Mouse (Mus musculus) adrenal gland, postnatal 4 days (tissue): ENCODE data around the gene Zcchc8. TPM values are rescaled to one million over a fixed set of nuclear protein-coding genes. Genes with fewer than 3 reads are reported as not detected.
A peak's percentile ranks its signal among the peaks of the same experiment; 100 is the strongest.

Experiments used
- DNase-seq, 2 experiments: peaks; one replicate each; pipeline ENCODE4 v3.0.0; 2021 to 2022; ENCODE audit warnings: low spot score in 2 of 2, mixed read lengths in 2 of 2
- total RNA-seq, 2 experiments: library from RNA; stranded (reverse); gene quantifications; 2 replicates each; pipeline ENCODE4 v1.2.3; 2021

The Zcchc8 gene
- total RNA-seq, 2 experiments from 2014 or later, result 63.1 to 69.9 TPM

GRCm38 (mm10) chr5:123684221-123685144 lies 36.4 kb downstream of the Zcchc8 start, which contains the start of gene Clip1:
Clip1 (minus strand) TSS chr5:123684618.
- peak; percentile 37 to 41 for DNase-seq

DNA sequence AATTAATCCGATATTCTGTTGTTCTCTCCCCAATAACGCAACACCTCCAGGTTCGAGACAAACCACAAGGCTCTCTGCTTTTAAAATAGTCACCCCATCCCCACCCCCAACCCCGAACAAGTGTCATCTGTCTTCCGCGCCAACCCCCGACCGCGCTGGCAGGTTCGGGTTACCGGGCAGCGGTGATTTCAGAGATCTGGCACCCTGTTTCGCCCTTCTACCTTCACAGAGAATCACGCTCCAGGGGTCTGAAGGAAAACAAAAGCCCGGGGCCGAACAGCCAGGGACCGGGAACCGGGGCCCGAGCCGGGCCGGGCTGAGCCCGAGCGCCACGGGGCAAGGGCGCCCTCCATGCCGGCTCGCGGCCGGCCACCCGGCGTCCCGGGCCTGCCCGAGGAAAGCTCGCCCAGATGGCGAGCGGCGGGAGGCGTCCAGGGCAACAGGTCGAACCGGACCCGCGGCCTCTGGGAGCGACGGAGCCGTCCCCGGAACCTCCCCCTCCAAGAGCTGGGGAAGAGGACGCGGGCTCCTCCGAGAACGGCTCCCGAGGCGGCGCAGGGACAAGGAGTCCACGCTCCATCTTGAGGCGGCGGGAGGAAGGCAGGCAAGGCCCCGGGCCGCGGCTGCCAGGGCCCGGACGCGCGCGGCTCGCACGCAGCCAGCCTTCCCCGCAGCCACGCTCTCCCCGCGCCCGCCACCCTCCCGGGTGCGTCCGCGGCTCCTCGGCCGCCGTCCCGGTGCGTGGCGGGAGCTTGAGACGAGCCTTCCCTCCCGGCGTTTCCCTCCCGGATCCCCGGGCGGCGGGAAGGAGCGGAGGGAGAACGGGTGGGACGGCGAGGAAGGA lies 37.3 kb downstream of the Zcchc8 start:
- peak; percentile 25 to 29 for DNase-seq

DNA sequence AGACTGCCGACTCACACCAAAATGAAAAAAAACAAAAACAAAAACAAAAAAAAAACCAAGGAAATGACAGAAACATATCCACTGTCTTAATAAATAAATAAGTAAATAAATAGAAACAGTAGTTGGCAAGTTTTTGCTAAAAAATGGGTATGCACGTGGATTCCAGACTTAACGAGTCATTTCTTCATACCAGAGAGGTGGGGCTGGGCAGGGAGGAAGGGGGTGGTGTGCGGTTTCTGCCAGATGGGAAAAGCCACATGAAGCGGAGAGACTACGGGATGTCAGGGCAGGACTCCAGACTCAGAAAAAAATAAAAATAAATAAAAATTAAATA lies 37.9 kb downstream of the Zcchc8 start:
- DNase-seq, result no peak

DNA sequence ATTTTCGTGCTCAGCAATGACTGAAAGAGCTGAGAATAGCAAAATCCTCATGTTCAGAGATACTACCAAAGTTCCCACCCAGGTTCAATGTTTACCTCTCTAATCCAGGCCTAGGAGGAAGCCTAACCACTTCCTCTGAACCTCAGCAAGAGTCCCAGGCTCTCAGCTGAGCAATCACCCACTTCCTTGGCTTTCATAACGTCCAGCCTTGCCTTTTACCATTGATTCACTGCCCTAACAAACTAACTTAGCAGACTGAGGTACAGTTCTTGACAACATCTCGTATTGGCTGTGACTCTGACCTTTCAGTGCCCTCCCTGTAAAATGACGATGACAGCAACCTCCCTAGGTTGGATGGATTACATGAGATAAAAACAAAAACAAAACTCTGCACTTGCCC lies 38.5 kb downstream of the Zcchc8 start:
- no peak for DNase-seq

GRCm38 (mm10) chr5:123679546-123680263 lies 41.2 kb downstream of the Zcchc8 start:
- no peak for DNase-seq

DNA sequence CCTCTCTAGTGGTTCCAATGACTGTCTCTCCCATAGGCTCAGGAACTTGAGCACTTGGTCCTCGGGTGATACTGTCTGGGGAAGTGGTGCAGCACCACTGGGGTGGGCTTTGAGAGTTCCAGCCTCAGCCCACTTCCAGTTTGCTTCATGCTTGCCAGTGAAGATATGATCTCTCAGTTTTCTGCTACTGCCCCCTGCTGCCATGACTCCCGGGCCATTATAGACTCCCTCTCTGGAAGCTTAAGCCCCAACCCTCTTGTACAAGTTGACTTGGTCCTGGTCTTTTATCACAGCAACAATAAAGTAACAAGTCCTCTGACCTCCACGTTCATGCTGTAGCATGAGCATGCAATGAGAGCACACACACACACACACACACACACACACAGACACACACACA lies 41.8 kb downstream of the Zcchc8 start:
- no peak for DNase-seq

GRCm38 (mm10) chr5:123675717-123676116 lies 45.2 kb downstream of the Zcchc8 start:
- DNase-seq, result no peak

DNA sequence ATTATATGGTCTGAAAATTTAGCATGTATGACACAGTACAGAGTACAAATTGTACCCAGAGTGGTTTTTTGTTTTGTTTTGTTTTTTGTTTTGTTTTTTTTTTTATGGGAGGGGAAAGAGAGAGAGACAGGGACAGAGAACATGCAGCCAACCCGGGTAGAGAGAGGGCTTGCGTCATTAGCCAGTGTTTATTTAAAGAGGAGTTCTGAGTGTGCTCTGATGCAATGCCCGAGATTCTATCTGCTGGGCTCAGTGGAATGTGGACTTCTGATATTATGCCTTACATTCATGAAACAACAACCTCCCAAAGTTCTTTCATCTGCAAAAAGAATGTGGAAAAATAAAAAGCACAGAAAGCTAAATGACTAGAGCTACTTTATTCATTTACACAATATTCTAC lies 45.7 kb downstream of the Zcchc8 start:
- DNase-seq, result no peak

GRCm38 (mm10) chr5:123671473-123671820 lies 49.5 kb downstream of the Zcchc8 start:
- no peak for DNase-seq

DNA sequence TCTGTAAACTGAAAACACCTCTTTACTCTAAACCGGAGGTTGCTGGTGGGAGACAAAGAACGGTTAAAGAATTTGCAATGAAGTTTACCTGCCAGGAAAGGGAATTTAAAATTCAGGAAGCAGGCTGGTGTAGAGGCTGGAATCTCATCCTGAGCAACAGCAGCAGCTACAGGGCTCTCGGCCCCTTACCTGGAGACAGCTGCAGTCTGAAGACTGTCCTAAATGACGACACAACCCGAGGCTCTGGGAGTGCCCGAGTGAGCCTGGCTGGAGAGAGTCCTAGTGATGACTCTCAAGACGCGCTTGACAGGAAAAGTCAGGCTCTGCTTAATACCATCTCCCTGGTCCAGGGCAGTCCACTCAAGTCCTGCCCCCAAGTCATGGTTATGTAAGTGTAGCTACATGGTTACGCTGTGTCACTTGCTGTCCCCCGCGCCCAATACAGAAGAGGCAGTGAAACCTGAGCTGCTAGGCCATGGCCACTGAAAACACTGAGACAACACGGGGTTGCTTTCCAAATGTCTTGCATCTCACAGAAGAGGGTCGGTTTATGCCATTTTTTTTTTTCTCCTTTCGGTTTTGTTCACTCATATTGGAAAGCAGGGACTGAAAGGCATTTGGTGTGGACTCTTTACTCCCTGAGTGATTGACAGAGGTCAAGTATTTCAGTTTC lies 50.0 kb downstream of the Zcchc8 start:
- DNase-seq, result peak in 1 of 2 experiments; percentile 14

DNA sequence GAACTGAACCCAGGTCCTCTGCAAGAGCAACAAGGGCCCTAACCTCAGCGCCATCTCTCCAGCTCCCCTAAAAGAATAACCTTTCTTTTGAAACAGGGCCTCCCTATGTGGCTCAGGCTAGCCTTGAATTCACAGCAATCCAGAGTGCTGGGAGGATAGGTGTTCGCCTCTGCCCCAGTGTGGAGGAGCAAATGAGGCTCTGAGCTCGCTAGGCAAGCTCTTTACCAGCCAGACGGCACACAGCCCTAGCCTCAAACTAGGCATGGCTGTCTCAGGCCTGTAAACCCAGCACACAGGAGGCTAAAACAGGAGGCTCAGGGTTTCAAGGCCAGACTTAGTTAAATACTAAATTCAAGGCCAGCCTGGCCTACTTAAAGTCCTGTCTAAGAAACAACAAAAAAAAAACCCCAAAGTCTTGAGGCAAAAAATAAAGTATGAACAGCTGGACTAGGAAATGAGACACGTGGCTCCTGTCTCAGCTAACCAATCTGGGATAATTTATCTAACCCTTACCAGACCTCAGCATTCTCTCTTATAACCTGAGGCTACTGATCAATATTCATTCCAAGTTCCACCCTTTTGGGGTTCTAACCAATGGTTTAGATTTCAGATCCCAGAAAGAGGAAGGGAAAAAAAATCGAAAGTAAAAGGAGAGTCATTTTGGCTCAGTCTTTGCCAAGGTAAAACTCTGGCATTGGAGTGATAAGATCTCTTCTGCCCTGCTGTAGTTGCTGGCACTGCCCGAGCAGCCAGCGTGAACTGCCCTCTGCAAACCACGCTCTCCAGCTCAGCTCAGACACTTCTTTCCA lies 50.7 kb downstream of the Zcchc8 start:
- DNase-seq, result no peak

- no peak for DNase-seq
Observed at GRCm38 (mm10) chr5:123667915-123668314, 53.0 kb downstream of the Zcchc8 start.

DNA sequence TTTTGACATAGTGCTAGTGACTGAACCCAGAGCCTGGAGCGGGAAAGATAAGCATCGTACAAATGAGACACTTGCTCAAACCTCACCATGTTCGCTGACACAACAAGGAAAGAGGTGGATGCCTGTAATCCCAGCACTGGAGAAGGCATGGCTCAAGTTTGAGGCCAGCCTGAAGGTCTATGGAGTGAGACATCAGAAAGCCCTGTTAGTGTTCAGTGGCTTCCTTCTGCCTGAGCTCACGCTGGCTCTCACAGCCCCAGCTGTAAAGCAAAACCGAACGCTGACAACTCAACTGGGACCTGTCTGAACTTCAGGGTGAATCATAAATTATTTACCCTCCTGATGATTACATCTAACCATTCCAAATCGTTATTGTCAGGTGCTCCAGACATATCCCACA lies 54.9 kb downstream of the Zcchc8 start:
- DNase-seq, result no peak

GRCm38 (mm10) chr5:123664329-123664728 lies 56.6 kb downstream of the Zcchc8 start:
- DNase-seq, result no peak

DNA sequence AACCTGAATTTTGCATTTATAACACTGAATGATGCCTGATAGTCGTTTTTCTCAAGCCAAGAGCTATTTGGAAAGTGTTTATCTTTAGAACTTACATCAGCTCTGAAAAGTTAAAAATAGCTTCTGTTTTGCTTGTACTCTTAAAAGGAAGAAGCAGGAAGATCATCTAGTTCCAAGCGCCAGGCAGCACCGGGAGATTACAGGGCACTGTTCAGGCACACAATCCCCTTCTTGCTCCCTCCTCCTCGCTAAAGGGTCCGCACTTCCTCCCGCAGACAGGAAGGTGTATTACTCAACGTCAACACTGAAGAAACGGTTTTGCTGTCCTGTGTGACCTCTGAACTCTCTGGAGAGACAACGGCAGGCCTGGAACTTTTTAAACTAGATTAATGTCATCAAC lies 58.8 kb downstream of the Zcchc8 start:
- DNase-seq, result no peak

GRCm38 (mm10) chr5:123661602-123662001 lies 59.3 kb downstream of the Zcchc8 start:
- DNase-seq, result no peak

DNA sequence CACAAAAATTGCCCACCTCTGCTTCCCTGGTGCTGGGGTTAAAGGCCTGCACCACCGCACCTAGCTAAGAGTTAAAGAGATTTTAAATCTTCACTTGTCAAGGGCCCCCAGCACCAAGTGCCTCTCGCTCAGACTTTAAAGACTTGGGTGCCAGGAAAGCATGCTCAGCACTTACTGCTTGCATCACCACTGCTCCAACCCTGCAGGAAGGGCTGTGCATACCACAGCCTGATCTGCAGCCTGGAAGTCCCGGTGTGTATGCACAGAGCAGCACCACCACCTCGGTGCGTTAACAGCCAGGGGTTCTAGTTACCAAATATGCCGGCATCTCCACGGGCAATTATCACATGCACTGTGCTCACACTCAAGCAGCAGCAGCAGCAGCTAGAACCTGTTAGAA lies 63.2 kb downstream of the Zcchc8 start:
- no peak for DNase-seq

DNA sequence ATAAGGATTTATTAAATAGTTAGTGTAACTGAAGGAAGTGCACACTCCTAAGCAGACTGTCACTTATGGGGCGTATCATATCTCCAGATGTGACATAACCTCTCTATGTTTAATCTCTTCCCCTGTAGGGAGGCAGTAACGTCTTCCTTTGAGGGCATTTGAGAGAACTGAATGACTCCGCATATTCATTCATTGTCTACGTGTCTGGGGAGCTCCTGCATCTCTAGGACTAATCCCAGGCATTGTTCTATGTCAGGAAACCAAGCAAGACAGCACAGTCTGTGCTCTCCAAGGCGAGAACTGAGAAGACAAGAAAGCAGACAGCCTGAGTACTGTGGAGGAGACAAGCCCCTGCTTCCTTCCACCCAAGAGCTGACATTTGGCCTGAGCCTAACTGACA lies 66.0 kb downstream of the Zcchc8 start:
- DNase-seq, result no peak

- no peak for DNase-seq
Observed at GRCm38 (mm10) chr5:123653287-123653801, 67.6 kb downstream of the Zcchc8 start.

- DNase-seq, result no peak
Observed at GRCm38 (mm10) chr5:123650825-123651224, 70.1 kb downstream of the Zcchc8 start.
